Mouse (Mus musculus) fat pad, adult 2 months (tissue): ENCODE measurements around the gene Pxn.

Experiments
- DNase-seq: peaks from one replicate; pipeline ENCODE4 v3.0.0-alpha.2; 2011; ENCODE audit warnings: low read depth, low spot score; ENCODE audit errors: extremely low read depth

Gene Pxn

DNA sequence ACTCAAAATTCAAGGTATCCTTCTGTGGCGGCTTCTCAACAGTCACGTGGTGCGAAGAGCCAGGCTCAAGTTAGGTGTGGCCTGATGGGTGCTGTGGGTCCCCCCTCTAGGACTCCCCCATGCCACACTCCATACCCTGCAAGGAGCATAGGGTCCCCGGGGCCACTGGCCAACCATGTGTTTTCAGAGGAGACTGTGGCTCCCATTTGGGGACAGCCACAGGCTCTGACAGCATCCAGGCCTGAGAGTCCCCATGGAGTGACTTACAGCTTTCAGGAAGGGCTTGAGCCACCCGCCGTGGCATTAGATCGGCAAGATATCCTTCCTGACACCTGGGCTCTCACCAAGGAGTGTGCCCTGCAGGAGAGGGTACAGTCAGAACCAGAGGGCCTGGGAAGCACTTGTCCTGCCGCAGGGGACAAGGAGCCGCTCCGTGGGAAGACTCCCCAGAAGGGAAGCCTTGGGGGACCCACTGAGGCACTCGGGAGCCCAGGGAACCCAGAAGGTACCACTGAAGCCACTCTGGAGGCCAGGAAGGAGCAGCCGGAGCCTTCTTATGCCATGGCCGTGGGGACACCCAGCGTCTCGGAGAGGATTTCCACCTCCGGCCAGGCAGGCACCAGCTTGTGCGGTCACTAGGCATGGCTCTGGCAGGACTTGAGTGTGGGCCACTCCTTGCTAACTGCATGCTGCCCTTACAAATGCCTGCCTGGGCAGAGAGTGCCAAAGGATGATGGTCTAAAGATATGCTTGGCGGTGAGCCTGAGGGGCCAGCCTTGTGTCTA, 42.2 kb downstream of the Pxn start:
- no peak for DNase-seq

- DNase-seq = no peak
These were observed 44.1 kb downstream of the Pxn start for GRCm38 (mm10) chr5:115550482-115551005.

DNA sequence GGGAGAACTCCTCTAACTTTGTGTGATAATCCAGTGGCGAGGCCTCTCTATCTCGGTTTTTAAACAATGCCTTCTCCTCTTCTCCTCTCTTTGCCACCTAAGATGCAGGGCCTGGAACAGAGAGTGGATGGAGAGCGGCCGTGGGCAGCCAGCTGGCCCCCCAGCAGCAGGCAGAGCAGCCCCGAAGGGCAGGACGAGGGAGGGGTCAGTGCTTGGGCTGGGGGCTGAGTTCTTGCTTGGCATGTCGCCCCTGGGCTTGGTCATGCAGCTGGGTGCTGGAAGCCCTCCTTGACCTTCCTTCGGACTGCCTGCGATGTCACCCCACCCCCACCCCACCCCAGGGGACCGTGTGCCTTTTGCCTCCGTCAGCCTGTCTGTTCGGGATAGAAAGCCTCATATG, 44.9 kb downstream of the Pxn start:
- no peak for DNase-seq

GRCm38 (mm10) chr5:115551799-115552198, 45.3 kb downstream of the Pxn start:
- no peak for DNase-seq

DNA sequence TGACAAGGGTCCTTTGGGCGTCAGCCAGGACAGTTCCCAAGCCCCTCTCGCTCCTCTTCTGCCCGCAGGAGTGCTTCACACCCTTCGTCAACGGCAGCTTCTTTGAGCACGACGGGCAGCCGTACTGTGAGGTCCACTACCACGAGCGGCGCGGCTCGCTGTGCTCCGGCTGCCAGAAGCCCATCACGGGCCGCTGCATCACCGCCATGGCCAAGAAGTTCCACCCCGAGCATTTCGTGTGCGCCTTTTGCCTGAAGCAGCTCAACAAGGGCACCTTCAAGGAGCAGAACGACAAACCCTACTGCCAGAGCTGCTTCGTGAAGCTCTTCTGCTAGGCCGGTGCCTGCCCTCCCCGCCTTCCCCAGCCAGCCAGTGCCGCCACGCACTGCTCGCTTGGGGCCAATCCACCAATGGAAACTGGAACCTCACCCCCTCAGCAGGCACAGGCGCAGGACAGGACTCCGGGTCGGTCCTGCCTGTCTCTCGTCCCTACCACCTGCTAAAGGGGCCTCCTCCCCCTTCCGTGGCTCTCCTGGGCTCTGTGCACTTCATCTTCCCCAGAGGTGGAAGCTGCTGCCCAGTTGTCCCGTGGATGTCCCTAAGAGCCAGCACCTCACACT, 47.4 kb downstream of the Pxn start:
- DNase-seq = no peak

- no peak for DNase-seq
These were observed 48.2 kb downstream of the Pxn start for GRCm38 (mm10) chr5:115554536-115555291.

DNA sequence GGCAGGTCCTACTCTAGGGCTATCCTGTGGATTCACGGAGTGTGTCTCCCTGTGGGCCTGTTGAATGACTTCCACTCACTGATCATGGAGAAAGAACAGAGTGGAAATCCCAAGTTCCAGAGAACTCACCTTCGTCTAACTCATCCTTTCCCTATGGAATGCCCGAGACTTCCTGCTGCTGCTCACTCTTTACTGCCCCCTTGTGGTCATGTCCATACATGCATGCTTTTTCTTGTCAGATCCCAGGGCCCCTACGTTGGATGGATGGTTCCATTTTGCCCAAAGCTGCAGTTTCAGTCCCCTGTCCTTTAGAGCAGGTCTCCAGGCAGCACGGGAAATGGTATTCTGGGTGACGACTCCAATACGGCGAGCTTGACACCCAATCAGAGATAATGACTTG, 49.7 kb downstream of the Pxn start:
- no peak for DNase-seq

- no peak for DNase-seq
These were observed 51.8 kb downstream of the Pxn start for GRCm38 (mm10) chr5:115558182-115558794.

GRCm38 (mm10) chr5:115559237-115560101, 53.0 kb downstream of the Pxn start, which contains the start of gene Rplp0:
Gene Rplp0 (plus strand): TSS chr5:115559467.
- DNase-seq = peak; percentile 94

GRCm38 (mm10) chr5:115560336-115560905, 53.9 kb downstream of the Pxn start:
- no peak for DNase-seq

GRCm38 (mm10) chr5:115563771-115564585, 57.5 kb downstream of the Pxn start:
- DNase-seq = no peak

GRCm38 (mm10) chr5:115564737-115565393, 58.4 kb downstream of the Pxn start, which contains the start of gene Gcn1l1:
Gene Gcn1l1 (plus strand): TSS chr5:115565254.
- no peak for DNase-seq

DNA sequence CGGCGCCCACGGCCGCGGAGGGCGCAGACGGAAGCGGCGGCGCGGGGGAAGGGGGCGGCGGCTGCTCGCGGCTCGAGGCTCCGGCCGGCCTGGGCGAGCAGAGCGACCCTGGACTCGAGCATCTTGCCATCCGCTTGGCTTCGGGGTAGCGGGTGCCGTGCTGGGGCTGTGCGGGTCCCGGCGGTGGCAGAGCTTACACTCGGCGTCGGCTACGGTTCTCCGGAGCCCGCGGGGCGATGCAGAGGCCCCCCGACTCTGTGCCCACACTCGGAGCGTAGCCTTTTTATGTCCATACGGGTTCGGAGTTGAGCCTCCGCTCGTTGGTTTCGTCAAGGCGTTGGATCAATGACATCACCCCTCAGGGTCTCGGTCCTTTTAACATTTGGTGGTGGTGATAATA, 58.9 kb downstream of the Pxn start:
- no peak for DNase-seq

DNA sequence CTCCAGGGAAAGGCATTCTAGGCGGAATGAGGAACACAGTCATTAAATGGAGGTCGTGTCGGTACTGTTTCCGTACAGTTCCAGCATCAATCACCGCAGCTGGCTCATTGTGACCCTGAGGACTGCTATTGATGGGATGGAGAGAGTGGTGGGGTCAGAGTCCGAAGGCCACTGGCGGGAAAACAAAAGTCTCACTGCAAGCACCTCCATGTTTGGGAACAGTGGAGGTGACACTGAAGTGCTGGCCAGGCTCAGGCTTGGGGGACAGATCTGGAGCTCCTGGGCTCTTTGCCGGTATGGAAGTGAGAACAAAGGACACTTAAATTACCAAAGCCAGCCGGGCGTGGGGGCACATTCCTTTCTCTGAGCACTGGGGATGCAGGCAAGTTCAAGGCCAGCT, 62.2 kb downstream of the Pxn start:
- no peak for DNase-seq

DNA sequence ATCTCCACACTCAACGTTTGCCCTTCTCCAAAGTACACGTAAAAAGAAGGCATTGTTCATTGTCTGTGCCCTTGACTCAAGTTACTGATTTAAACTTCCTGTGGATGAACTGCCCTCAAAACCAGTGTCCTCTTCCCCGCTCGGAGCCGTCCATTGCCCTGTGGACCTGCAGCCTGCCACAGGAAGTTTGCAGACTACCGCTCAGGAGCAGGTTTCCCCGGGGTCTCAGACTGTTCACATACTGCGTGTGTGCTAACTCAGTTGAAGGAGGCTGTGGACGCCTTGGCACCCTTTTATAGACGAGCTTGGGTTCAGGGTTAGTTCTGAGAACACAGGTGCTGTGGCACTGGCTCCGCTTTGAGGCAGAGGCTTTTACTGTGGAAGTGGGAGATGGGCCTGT, 62.8 kb downstream of the Pxn start:
- no peak for DNase-seq

- DNase-seq = no peak
These were observed 63.2 kb downstream of the Pxn start for GRCm38 (mm10) chr5:115569721-115570120.

- DNase-seq = no peak
These were observed 64.6 kb downstream of the Pxn start for GRCm38 (mm10) chr5:115571086-115571485.
